Mouse (Mus musculus) testis, postnatal 14 days (tissue): ENCODE measurements around the gene Eif3b.

Source experiments
- DNase-seq: peaks from one replicate; pipeline ENCODE4 v3.0.0; 2021; ENCODE audit warnings: low spot score

The Eif3b gene

DNA sequence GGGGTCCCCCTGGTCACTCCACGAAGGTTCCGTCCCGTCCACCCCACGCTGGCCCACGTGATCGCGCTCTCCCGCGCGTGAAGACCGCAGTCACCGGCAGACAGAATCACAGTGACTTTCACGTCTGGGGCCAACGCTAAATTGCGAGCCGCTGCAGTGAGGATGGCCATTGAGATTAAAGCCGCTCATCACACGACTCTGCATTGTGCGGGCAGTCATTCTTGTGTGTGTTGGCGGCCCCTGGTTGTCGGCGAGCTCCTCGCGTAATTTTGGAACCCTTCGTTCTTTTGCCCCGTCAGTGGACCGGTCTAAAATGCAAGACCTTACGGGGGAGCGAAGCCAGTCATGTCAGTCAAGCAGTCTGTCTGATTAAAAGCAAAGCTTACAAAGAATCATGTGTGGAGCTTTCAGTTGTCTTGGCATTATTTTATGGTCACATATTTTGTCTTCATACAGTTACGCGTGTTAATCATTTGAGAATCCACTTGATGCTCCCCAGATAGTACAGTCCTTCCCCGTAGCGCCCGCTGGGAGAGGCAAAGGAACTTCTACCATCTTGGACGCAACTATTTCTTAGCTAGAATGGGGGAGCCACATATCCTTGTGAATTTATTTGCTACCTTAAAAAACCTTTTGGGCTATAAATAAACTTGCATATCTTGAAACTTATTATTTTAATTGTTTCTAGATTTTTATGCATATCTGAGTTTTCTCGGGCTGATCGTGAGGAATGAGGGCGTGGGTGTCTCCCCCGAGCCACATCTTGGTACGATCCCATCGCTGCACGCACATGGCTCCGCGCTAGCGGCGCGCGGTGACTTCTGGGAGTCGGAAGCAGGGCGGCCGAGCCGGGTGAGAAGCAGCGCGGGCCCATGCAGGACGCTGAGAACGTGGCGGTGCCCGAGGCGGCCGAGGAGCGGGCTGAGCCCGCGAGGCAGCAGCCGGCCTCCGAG, at the start of gene Eif3b:
Eif3b (plus strand) TSS at position 840 of the 953 bp plus-strand sequence.
- DNase-seq: peak; percentile 90

DNA sequence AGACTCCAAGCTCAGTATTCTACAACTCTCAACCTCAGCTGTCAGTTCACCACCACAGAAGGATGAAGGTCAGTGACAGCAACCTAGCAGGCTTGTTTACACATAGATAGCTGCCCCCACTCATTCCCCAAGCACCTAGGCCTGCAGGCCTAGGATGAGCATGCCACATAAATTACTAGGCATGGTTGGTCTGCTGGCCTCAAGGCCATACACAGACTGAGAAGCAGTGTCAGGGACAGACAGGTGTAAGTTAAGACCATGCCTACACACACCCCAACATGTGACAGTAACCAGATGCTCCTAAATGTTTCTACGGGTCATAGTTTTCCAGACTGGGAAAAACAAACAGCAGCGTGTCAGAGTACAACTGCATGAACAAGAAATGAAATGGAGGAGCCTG, 49.7 kb upstream of the Eif3b start:
- DNase-seq: no peak

DNA sequence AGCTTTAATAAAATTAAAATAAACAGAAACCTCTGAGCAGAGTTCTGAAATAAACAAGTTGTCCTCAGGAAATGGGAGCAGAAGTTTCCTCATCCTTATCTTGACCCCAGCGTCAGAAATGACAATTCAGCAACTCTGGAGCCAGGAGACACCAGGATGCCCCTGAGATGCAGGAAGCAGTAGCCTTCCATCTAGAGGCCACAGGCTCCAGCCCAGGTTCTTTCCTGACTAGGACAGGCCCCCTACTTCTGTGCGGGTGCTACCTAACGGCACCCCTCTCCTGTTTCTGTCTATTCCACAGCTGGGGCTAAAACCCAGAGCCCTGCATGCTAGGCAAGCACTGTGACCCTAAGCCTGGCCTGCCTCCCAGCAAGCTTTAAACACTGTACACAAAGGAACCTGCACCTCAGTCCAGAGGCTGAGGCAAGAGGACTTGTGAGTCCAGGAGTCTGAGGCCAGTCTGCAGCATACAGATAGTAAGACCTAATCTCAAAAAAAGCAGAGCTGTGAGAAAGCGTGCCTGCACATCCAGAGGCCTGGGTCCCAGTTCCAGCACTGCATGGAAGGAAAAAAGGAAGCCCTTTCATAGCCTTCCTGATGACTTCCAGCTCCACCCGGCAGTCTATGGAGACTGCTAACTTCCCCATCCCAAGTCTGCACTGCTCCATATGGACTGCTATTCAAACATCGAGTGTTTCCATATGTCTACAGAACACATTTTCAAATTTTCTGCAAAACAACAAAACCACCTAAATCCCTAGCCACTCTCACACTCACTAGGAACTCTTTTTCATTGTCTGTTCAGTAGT, 48.5 kb upstream of the Eif3b start:
- no peak for DNase-seq

DNA sequence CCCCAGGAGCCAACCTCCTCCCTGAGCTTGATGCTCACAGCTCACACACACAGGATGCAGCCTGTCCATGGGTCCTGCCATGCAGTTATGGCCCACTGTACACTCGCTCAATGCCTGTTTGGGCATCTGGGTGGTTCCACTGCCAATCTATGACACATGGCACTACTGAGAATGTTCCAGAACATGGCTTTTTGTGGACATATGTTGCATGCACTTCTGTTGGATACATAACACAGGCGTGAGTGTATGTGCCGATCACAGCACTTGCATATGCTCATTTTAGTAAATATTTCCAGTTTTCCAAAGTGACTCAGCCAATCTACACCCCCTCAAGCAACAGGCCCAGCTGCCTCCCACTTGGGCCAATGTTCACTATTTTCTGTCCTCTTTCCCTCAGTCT, 47.5 kb upstream of the Eif3b start:
- no peak for DNase-seq

DNA sequence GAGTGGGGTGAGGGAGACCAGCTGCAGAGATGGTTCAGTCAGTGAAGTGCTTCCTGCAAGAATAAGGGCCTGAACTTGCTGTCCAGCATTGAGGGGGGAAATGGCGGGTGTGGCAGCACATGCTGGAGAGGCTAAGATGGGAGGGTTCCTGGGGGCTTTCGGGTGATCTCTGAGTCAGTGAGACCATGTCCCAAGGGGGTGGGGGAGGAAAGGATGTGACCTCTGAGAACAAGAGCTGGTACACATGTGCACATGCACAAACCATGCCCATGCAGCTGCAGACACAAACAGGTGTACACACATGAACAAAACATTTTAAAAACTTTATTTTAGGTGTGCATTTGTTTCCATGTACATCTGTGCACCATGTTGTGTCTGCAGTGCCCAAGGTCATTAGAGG, 45.4 kb upstream of the Eif3b start:
- no peak for DNase-seq

DNA sequence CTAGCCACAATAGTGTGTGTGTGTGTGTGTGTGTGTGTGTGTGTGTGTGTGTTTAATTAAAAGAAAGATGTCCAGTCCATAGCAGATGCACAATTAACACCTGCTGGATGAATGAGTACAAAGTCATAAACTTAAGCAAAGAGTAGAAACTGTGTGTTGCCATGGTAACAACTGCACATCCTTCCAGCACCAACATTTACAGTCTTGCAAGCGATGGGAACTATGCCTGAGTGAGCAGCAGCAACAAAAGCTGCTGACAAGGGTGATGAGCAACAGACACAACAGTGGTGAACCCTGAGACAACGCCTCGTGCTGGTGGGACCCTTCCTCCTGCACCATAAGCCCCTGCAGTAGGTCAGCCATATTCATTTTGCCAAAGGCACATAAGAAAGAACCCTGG, 44.9 kb upstream of the Eif3b start:
- DNase-seq: no peak

DNA sequence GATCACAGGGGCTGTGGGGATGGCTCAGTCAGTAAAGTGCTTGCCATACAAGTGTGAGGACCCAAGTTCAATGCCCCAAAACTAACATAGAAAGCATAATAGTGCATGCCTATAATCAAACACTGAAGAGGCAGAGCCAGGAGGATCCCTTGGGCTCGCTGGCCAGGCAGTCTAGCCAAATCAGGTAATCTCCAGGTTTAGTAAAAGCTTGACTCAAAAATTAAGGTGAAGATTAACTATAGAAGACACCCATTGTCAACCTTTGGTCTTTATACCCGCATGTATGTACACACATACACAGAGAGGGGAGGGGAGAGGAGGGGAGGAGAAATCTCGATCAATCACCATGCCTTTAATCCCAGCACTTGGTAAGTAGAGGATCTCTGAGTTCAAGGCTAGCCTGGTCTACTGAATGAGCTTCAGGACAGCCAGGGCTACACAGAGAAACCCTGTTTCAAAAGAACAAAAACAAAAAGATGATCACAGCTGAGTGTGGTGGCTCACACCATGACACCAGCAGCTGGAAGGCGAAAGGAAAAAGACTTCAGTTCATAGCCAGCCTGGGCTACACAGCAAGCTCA, 43.8 kb upstream of the Eif3b start:
- no peak for DNase-seq

DNA sequence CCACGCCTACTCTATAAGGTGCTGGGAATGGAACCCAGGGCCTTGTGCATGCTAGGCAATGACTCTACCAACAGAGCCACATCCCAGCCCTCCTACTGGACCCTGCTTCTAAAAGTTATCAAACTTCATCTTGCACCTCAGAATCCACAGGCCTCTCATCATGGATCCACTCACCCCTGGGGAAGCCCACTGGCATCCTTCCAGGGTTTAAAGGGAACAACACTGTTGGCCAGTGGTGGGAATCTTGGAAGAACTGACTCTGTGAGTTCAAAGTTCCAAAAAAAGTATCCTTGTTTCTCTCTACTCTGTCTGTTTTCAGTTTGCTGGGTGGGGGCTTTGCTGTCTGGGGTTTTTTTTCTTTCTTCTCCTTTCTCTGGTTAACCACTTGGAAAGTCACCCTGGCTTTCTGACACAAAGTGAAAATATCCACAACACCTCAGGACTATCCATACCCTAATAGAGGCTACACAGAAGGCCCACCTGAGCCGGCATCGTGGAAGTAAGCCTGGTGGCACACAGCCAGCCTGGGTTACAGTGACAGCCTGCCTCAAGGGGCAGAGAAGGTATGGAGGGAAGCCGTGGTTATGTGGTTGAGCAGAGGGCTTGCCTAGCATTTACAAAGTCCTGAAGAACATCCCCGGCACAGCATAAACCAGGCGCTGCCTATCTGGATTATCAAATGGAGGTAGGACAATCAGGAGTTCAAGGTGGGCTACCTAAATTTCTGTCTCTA, 40.8 kb upstream of the Eif3b start:
- DNase-seq: no peak

DNA sequence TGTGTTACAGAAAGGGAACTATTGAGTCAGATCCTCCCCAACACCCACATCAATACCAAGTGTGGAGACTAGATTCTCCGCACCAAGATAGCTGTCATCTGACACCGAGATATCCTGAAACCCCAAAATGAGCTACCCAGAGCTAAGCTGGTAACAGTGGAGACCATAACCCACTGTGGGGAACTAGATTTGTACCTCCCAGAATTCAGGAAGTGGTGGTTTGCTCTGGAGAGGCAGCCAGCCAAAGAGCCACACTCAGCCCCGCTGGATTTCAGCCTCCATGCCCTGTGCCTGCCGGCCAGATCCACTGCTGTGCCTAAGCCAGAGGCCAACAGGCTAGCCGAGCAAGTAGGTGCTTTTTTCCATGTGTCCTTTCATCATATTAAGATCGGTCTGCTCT, 39.8 kb upstream of the Eif3b start:
- DNase-seq: no peak

DNA sequence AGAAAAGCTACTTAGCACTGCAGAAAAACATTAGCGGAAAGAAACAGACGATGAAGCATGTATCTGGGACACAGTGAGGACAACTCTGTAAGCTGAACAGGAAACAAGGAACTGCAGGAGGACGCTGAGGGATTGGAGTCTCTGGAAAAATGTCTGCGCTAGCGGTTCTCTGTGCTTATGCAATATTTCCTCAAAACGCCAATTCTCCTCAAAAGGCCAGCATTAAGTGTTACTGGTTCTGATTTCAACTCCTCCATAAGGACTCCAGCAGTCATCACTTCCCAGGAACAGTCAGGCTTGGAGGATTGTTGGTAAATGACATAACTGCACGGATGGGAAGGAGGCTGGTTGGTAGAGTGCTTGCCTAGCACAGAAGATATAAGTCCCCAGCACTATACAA, 38.0 kb upstream of the Eif3b start:
- DNase-seq: no peak

DNA sequence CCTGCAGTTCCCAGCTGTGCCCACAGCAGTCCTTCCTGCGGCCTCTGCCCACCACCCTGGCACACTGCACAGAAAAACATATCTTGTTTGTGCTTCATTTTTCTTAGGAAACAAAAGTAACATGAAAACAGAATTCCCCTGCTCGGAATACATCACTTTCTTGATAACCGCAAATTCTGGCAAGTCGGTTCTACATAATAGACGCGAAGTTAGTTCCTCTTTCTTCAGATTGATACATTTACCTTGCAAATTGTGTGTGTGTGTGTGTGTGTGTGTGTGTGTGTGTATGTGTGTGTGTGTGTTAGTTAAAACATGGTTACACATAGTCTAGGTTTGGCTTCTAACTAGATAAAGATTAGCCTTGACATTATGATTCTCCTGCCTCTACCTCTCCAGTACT, 36.4 kb upstream of the Eif3b start:
- no peak for DNase-seq

DNA sequence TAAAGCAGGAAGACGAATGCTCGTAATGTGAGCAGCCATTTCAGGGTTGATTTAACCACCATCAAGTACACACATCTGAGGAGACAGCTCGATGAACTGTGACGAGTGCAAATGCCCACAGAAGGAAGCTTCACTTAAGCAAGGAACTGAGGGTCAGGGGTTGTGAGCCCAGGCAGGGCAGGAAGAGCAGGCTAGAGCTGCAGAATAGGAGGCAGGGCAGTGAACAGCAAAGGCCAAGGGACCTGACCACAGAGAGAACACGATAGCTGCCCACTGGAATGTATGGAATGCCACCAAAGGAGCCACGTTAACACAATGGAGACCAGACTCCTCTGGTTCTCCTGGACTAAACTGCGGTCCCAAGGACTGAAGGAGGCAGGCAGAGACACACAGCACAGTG, 35.6 kb upstream of the Eif3b start:
- no peak for DNase-seq

DNA sequence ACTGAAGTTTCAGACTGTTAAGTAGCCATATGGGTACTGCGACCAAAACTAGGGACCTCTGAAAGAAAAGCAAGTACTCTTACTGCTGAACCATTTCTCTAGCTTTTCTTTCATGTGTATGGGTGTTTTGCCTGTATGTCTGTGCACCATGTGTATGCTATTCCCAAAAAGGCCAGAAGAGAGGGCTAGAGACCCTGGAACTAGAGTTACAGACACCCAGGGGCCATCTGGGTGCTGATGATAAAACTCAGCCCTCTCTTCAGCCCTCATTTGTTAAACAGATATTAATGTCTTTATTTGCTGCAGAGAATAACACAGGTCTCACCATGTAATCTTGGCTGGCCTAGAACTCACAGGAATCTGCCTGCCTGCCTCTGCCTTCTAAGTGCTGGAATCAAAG, 34.7 kb upstream of the Eif3b start:
- no peak for DNase-seq

DNA sequence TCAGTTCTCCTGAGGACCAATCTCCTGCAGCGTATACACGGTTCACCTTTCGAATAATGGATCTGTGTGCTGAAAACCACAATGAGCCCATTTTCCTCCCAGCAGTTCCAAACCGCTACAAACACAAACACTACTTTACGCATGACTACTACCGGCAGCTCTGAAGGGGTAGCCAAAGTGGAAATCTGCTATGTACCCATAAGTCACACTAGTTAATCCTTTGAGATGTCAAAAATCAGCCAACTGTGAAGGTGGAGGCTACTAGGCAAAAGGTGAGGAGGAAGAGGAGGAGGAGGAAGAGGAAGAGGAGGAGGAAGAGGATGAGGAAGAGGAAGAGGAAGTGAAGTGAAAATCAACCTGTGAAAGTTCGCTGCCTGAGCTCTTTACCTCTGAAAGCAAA, 31.9 kb upstream of the Eif3b start:
- DNase-seq: no peak

DNA sequence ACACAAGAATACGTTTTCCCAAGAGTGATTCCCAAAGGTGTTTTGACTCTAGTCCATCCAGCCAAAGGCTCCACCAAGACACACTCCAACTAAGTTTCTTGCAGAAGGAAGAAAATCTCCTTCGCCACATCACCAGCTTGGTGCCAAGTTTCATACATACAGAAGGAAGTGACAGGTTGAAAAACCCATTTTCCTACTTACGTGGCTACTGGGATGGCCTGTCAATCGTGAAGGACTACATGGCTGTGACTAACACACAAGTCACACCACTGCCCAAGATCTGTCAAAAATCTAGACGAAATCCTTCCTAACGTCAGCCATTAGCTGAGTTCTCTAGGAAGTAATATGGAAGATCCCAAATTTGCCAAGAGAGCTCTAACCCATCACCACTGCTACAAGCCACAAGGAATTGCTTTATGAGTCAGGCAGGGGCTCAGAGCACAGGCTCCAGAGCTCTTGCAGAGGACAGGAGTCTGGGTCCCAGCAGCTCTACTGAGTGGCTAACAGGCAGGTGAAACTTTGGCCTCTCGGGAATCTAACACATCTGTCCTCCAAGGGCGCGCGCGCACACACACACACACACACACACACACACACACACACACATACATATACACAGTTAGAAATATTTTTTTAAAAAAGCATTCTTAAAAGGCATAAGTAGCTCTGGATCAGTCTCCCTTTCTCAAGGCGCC, 31.2 kb upstream of the Eif3b start:
- no peak for DNase-seq

DNA sequence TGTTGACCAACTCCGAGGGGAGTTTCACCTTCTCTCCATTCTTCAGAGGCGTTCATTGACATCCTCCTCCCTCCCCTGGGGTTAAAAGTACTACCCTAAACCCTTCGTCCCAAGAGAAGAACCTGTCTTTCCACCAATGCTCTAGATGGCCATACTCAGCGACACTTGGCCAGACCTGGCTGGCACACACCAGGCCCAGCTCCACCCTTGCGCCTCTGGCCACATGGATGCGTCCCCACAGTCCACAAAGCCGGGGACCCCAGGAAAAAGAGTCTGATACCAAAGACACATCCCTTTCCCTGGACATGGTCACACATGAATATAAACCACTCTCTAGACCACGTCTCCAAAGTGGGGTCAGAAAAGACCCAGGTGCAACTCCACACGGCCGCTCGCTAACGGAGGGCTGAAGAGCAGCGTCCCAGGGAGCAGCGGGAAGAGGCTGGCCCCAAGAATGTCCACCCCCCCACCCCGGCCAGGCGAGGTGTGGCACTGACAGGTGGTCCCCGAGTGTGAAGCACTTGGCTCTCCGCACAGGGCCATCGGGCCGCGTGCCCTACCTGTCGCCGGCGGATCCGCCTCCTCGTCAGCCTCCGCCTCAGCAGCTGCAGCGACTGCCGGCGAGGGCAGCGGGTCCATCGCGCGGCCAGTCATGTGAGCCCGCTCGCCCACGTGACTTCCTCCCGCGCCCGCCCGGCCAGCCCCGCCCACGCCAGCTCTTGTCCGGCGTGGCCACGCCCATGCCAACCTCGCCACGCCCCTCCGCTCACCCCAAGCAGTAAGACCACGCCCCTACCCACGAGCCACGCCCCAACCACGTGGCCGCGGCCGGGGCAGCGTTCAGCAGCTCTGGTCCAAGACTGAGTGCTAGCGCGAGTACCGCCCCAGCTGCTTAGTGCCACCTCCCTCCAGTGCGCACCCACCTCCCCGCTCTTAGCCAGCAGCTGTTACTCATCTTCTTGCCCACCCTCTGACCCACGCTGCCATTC, 30.2 kb upstream of the Eif3b start, which contains the start of gene Snx8:
Snx8 (minus strand) TSS at position 675 of the 989 bp plus-strand sequence.
- DNase-seq: peak; percentile 95

DNA sequence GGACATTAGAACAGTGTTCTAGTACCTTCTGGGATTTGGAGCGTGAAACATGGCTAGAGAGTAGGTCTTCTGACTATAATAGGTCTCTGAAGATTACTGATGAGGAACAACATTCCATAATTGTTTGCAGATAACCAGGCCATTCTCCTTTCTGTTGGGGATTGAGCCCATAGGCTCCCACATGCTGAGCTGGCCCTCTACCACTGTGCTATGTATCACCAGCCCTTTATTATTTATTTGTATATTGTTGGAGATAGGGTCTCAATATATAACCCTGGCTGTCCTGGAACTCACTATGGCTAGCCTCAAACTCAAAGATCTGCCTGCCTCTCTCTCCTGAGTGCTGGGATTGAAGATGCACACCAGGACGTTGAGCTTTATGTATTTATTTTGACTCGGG, 29.5 kb upstream of the Eif3b start:
- no peak for DNase-seq

DNA sequence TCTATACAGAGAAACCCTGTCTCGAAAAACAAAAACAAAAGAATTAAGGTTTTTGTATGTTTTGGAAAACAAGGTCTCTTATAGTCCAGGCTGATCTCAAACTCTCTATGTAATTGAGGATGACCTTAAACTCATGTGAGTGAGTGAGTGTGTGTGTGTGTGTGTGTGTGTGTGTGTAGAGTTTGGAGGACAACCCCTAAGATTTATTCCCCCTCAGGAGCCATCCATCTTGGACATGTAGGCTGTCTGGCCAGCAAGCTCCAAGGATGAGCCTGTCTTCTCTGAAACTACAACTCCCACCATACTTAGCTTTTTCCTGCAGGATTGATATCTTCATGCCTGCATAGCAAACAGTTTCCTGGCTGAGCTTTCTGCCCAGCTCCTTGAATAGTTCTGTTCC, 27.7 kb upstream of the Eif3b start:
- no peak for DNase-seq

DNA sequence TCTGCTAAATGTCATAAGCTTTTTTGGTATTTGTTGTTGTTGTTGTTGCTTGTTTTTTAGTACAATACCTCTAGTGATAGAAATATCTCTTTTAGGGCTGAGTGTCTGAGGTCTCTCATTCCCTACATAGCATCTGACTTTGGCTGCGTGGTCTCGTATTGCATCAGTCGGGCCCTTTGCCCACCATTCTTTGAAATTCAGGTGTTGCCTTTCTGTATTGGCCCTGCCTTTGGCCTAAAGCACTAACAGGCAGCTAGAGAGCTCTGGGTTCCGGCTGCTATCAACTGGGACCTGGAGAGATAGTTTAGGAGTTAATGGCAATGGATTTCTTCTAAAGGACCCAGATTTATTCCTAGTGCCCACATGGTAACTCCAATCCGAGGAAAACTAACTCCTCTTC, 27.1 kb upstream of the Eif3b start:
- DNase-seq: no peak

DNA sequence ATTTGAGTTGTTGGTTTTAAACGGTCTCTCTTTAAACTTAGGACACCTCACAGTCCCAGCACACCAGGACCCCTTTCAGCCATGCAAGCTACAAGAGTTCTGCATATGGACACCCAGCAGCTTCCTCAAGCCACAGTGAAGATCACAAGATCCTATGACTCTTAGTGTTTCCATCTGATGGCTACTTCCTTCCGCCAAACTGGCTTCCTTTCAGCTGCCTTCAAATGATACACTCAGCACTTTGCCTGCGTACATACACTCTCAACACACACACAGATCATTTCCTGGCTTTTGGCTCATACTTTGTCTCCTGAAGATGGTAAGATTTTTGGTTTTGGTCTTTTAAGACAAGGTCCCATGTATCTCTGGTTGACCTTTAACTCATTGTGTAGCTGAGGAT, 26.4 kb upstream of the Eif3b start:
- no peak for DNase-seq
